Mouse (Mus musculus): ENCODE results near the gene F10. TPM values are rescaled to one million over a fixed set of nuclear protein-coding genes. Genes with fewer than 3 reads are reported as not detected.

Gene F10
- polyA plus RNA-seq, 1 experiment from 2014 or later: 1.1 TPM

DNA sequence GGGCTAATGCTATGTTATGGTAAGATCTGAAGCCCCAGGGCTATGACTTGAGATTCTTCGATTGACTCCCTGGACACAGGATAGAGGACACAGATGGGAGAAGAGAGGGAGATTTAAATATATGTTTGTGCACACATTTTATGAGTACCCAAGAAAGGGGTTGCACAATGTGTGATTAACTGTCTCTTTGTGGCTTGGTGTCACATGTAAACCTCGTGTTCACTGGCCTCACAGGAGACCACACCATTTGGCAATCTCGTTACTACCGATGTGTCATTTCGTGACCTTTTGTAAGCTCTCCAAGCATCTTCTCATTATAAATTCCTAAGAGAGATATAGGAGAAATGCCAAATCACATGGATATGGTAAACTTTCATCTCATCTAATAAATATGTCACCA is 9.5 kb upstream of the F10 start:
- Histone ChIP-seq H3K27ac (ENCODE audit: low read depth) (no peak overlapping the region), H3K9me3 (ENCODE audit: low read depth, low read length) (no peaks in the 10 kb centered on the region), H3K4me1 (ENCODE audit: insufficient read depth) (no peaks in the 10 kb centered on the region), H3K27me3 (ENCODE audit: insufficient read depth, low read length) (no peaks in the 10 kb centered on the region), H3K36me3 (ENCODE audit: insufficient read depth) (no peaks in the 10 kb centered on the region), H3K4me3 (ENCODE audit: low read depth, low read length) (no peak overlapping the region), H3K9ac (no peak overlapping the region), H3K4me2 (no peak overlapping the region)
- DNase-seq: no peak
- ATAC-seq (ENCODE audit: insufficient read depth): no peak
- WGBS: 78% methylated on average over 5 of the region's 5 CpGs
- TF ChIP-seq CTCF (IDR thresholded peaks at IDR 0.05; ENCODE audit: low read depth): no peak

DNA sequence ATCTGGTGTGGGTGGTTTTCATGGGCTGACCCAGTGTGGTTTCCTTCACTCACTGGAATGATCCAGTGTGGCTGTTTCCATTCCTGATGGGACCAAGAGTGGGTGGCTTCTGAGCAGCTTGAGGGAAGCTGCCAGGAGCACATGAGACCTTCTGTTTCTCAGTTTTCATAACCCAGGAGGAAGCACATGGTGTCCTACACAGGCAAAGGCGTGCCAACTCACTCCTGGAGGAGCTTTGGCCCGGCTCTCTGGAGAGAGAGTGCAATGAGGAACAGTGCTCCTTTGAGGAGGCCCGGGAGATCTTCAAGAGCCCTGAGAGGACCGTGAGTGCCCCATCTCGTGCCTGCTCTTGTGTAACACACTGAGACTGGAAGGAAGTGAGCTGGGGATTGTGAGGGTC is 8.6 kb upstream of the F10 start:
- no peak for DNase-seq
- no peaks in the 10 kb centered on the region for H3K9me3 ChIP-seq (ENCODE audit: low read depth, low read length)
- no peak overlapping the region for H3K4me3 ChIP-seq (ENCODE audit: low read depth, low read length)
- 67% methylated on average over 5 of the region's 5 CpGs for WGBS
- no peak for ATAC-seq (ENCODE audit: insufficient read depth)
- H3K4me2 ChIP-seq: no peak overlapping the region
- no peaks in the 10 kb centered on the region for H3K36me3 ChIP-seq (ENCODE audit: insufficient read depth)
- H3K4me1 ChIP-seq (ENCODE audit: insufficient read depth): no peaks in the 10 kb centered on the region
- no peak overlapping the region for H3K27ac ChIP-seq (ENCODE audit: low read depth)
- no peaks in the 10 kb centered on the region for H3K27me3 ChIP-seq (ENCODE audit: insufficient read depth, low read length)
- no peak overlapping the region for H3K9ac ChIP-seq
- TF ChIP-seq CTCF (IDR thresholded peaks at IDR 0.05; ENCODE audit: low read depth): no peak

DNA sequence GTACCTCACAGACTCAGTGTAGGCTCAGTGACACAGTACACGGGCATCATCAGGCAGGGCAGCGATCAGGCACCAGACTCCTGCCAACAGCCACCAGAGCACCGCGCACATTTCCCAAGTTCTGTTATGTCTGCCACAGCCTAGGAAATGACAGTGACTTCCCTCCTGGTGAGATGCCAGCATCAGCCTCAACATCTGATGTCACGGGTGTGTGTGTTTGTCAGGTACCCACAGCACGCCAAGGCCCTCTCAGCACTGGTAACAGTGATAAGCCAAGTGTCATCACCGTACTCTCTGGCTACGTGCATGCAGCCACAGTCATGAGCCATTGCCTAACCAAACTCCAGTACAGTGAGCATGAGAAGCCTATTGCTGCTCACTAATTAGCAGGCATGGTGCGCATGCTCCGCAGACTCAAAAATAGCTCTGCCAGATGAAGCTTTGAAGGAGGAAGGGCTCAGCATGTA is 729 bp upstream of the F10 start:
- H3K4me3 ChIP-seq (ENCODE audit: low read depth, low read length): no peak overlapping the region
- H3K27ac ChIP-seq (ENCODE audit: low read depth): no peak overlapping the region
- H3K4me1 ChIP-seq (ENCODE audit: insufficient read depth): no peaks in the 10 kb centered on the region
- no peak overlapping the region for H3K4me2 ChIP-seq
- no peaks in the 10 kb centered on the region for H3K9me3 ChIP-seq (ENCODE audit: low read depth, low read length)
- no peaks in the 10 kb centered on the region for H3K27me3 ChIP-seq (ENCODE audit: insufficient read depth, low read length)
- no peak overlapping the region for H3K9ac ChIP-seq
- TF ChIP-seq CTCF (IDR thresholded peaks at IDR 0.05; ENCODE audit: low read depth): no peak
- DNase-seq (no peak), ATAC-seq (ENCODE audit: insufficient read depth) (no peak)
- H3K36me3 ChIP-seq (ENCODE audit: insufficient read depth): no peaks in the 10 kb centered on the region
- WGBS: 81% methylated on average over 10 of the region's 10 CpGs

DNA sequence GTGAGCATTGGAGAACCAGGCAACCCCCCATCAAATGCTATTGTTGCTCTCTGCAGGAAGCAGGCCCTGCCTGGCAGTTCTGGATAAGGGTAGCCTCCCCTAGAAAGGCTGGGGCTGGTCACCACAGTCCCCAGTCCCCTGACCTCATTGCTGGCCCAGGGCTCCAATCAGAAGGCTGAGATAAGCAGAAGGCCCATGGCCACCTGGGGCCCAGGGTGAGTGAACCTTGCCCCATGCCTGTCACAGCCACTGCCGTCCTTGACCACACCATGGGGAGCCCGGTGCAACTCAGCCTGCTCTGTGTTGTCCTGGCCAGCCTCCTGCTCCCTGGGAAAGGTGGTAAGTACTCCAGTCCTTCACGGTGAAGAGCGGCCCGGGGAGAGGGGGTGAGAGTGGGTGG is 461 bp downstream of the F10 start:
- TF ChIP-seq CTCF (IDR thresholded peaks at IDR 0.05; ENCODE audit: low read depth): no peak
- no peak overlapping the region for H3K4me2 ChIP-seq
- H3K9me3 ChIP-seq (ENCODE audit: low read depth, low read length): no peaks in the 10 kb centered on the region
- WGBS: 30% methylated on average over 5 of the region's 5 CpGs
- no peaks in the 10 kb centered on the region for H3K36me3 ChIP-seq (ENCODE audit: insufficient read depth)
- no peak overlapping the region for H3K27ac ChIP-seq (ENCODE audit: low read depth)
- no peaks in the 10 kb centered on the region for H3K4me1 ChIP-seq (ENCODE audit: insufficient read depth)
- no peak for DNase-seq
- ATAC-seq (ENCODE audit: insufficient read depth): no peak
- H3K27me3 ChIP-seq (ENCODE audit: insufficient read depth, low read length): no peaks in the 10 kb centered on the region
- H3K4me3 ChIP-seq (ENCODE audit: low read depth, low read length): no peak overlapping the region
- H3K9ac ChIP-seq: no peak overlapping the region

DNA sequence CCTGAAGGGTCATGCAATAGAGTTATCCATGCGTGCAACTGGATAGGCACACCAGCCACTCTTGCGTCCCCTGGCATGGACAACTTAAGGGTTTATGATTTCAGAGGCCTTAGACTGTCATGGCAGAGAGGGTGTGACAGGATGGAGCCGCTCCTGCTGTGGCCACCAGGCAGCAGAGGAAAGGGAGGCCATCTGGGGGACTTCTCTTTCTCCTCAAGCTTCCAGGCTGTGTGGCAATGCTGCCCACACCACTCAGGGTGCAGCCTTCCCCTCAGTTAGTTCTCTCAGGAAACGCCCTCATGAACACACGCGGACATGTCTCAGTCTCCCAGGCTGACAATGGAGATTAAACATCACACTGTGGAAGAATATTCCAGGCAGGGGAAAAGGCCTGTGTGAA is 1.9 kb downstream of the F10 start:
- Histone ChIP-seq H3K27me3 (ENCODE audit: insufficient read depth, low read length) (no peaks in the 10 kb centered on the region), H3K4me3 (ENCODE audit: low read depth, low read length) (no peak overlapping the region), H3K9ac (no peak overlapping the region), H3K4me2 (no peak overlapping the region), H3K9me3 (ENCODE audit: low read depth, low read length) (no peaks in the 10 kb centered on the region), H3K36me3 (ENCODE audit: insufficient read depth) (no peaks in the 10 kb centered on the region), H3K27ac (ENCODE audit: low read depth) (no peak overlapping the region), H3K4me1 (ENCODE audit: insufficient read depth) (no peaks in the 10 kb centered on the region)
- no peak for TF ChIP-seq CTCF (IDR thresholded peaks at IDR 0.05; ENCODE audit: low read depth)
- DNase-seq: no peak
- 69% methylated on average over 6 of the region's 6 CpGs for WGBS
- no peak for ATAC-seq (ENCODE audit: insufficient read depth)

DNA sequence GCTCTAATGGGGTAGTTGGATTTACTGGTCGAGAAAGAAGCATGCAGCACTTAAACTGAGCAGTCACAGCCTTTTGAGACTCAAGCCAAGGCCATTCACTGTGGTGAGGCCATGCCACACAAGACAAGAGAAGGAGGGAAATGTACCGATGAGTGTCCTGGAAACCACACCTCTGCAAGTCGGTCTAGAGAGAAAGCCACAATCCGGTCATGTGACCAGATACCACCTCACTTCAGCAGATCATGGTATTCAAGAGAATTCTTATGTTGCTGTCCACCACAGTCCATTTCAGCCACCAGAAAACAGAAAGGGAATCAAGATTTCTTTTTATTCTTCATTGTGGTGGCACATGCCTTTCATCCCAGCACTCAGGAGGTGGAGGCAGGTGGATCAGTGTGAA is 4.4 kb downstream of the F10 start:
- no peak for TF ChIP-seq CTCF (IDR thresholded peaks at IDR 0.05; ENCODE audit: low read depth)
- H3K9ac ChIP-seq: no peak overlapping the region
- H3K4me3 ChIP-seq (ENCODE audit: low read depth, low read length): no peak overlapping the region
- DNase-seq (no peak), ATAC-seq (ENCODE audit: insufficient read depth) (no peak)
- no peaks in the 10 kb centered on the region for H3K36me3 ChIP-seq (ENCODE audit: insufficient read depth)
- no peaks in the 10 kb centered on the region for H3K9me3 ChIP-seq (ENCODE audit: low read depth, low read length)
- 81% methylated on average over 4 of the region's 4 CpGs for WGBS
- no peak overlapping the region for H3K4me2 ChIP-seq
- no peak overlapping the region for H3K27ac ChIP-seq (ENCODE audit: low read depth)
- no peaks in the 10 kb centered on the region for H3K4me1 ChIP-seq (ENCODE audit: insufficient read depth)
- H3K27me3 ChIP-seq (ENCODE audit: insufficient read depth, low read length): no peaks in the 10 kb centered on the region

DNA sequence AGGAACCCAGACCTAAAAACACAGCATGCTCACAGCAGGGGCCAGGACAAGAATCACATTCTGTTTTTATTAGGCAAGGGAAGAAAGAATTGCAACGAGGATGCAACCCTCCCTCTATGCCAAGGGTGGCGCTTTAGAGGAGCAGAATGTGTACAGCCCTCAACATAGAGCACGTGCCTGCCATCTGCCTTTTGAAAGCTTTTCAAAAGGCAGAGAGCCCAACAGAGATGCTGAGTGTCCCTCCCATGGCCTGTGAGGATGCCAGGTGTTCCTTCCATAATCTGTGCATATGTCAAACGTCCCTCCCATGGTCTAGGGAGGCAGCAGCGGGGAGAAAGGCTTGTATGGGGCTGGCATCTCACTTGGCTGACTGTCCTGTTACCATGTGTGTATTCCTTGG is 10.5 kb downstream of the F10 start:
- H3K4me3 ChIP-seq (ENCODE audit: low read depth, low read length): no peak overlapping the region
- ATAC-seq (ENCODE audit: insufficient read depth): no peak
- DNase-seq: no peak
- no peak overlapping the region for H3K27ac ChIP-seq (ENCODE audit: low read depth)
- 57% methylated on average over 5 of the region's 5 CpGs for WGBS
- H3K4me2 ChIP-seq: no peak overlapping the region
- no peaks in the 10 kb centered on the region for H3K9me3 ChIP-seq (ENCODE audit: low read depth, low read length)
- H3K27me3 ChIP-seq (ENCODE audit: insufficient read depth, low read length): no peaks in the 10 kb centered on the region
- TF ChIP-seq CTCF (IDR thresholded peaks at IDR 0.05; ENCODE audit: low read depth): no peak
- no peaks in the 10 kb centered on the region for H3K36me3 ChIP-seq (ENCODE audit: insufficient read depth)
- H3K9ac ChIP-seq: no peak overlapping the region
- H3K4me1 ChIP-seq (ENCODE audit: insufficient read depth): no peaks in the 10 kb centered on the region

DNA sequence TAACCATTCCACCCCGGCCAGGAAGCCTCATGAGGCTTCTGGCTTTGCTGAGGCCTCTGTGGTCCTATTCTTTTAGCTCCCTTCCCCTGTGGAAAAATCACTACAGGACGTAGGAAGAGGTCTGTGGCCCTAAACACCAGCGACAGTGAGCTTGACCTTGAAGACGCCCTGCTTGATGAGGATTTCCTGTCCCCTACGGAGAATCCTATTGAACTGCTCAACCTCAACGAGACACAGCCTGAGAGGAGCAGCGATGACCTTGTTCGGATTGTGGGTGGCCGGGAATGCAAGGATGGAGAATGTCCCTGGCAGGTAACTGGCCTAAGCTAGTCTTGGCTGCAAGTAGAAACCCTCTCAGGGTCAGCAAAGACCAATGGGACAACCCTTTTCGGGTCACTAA is 13.4 kb downstream of the F10 start:
- 74% methylated on average over 10 of the region's 10 CpGs for WGBS
- Histone ChIP-seq H3K4me2 (no peak overlapping the region), H3K27ac (ENCODE audit: low read depth) (no peak overlapping the region), H3K27me3 (ENCODE audit: insufficient read depth, low read length) (no peaks in the 10 kb centered on the region), H3K9me3 (ENCODE audit: low read depth, low read length) (no peaks in the 10 kb centered on the region), H3K36me3 (ENCODE audit: insufficient read depth) (no peaks in the 10 kb centered on the region), H3K9ac (no peak overlapping the region), H3K4me1 (ENCODE audit: insufficient read depth) (no peaks in the 10 kb centered on the region), H3K4me3 (ENCODE audit: low read depth, low read length) (no peak overlapping the region)
- no peak for TF ChIP-seq CTCF (IDR thresholded peaks at IDR 0.05; ENCODE audit: low read depth)
- no peak for DNase-seq
- no peak for ATAC-seq (ENCODE audit: insufficient read depth)
